Mouse (Mus musculus) heart, adult 11 months (tissue): ENCODE data around the gene Gdi1.

ENCODE experiments used
- DNase-seq: peaks from one replicate; pipeline ENCODE4 v3.0.0; 2022

Gene Gdi1

GRCm38 (mm10) chrX:74304867-74305700 lies at the start of gene Gdi1:
Gdi1 (plus strand) TSS chrX:74304998.
- peak; percentile 98 for DNase-seq

GRCm38 (mm10) chrX:74257746-74258145 lies 47.1 kb upstream of the Gdi1 start:
- no peak for DNase-seq

- DNase-seq, result no peak
These were observed 35.1 kb upstream of the Gdi1 start for GRCm38 (mm10) chrX:74269736-74270061.

- DNase-seq, result peak; percentile 100
These were observed 34.5 kb upstream of the Gdi1 start, which contains the start of gene Rpl10 for GRCm38 (mm10) chrX:74270062-74270901. Rpl10 (plus strand) TSS chrX:74270812.

GRCm38 (mm10) chrX:74270902-74271551 lies 33.8 kb upstream of the Gdi1 start:
- peak; percentile 94 for DNase-seq

GRCm38 (mm10) chrX:74273422-74274322 lies 31.1 kb upstream of the Gdi1 start:
- DNase-seq, result peak; percentile 81

- peak; percentile 61 for DNase-seq
These were observed 26.9 kb upstream of the Gdi1 start for GRCm38 (mm10) chrX:74277916-74278315.

- DNase-seq, result no peak
These were observed 23.6 kb upstream of the Gdi1 start for GRCm38 (mm10) chrX:74281041-74281731.

GRCm38 (mm10) chrX:74281732-74282394 lies 22.9 kb upstream of the Gdi1 start, which contains the start of the genes Taz and Dnase1l1:
Taz (plus strand) TSS chrX:74281912.
Dnase1l1 (minus strand) TSS chrX:74282337.
- peak; percentile 99 for DNase-seq

- peak; percentile 99 for DNase-seq
These were observed 22.3 kb upstream of the Gdi1 start for GRCm38 (mm10) chrX:74282395-74283091.

GRCm38 (mm10) chrX:74283092-74283437 lies 21.7 kb upstream of the Gdi1 start:
- no peak for DNase-seq

- DNase-seq, result no peak
These were observed 11.4 kb upstream of the Gdi1 start for GRCm38 (mm10) chrX:74293431-74293830.

GRCm38 (mm10) chrX:74296538-74297448 lies 8.0 kb upstream of the Gdi1 start, which contains the start of gene Atp6ap1:
Atp6ap1 (plus strand) TSS chrX:74297097.
- peak; percentile 100 for DNase-seq

- no peak for DNase-seq
These were observed 6.5 kb upstream of the Gdi1 start for GRCm38 (mm10) chrX:74298348-74298747.

- DNase-seq, result no peak
These were observed 5.1 kb upstream of the Gdi1 start for GRCm38 (mm10) chrX:74299721-74300120.

GRCm38 (mm10) chrX:74312540-74313464 lies 8.0 kb downstream of the Gdi1 start, which contains the start of gene Fam50a:
Fam50a (plus strand) TSS chrX:74313033.
- DNase-seq, result peak; percentile 99

- DNase-seq, result peak; percentile 97
These were observed 23.9 kb downstream of the Gdi1 start, which contains the start of gene Plxna3 for GRCm38 (mm10) chrX:74328725-74329161. Plxna3 (plus strand) TSS chrX:74329066.

- DNase-seq, result no peak
These were observed 24.4 kb downstream of the Gdi1 start for GRCm38 (mm10) chrX:74329215-74329671.
